Mouse (Mus musculus): Measurements from ENCODE around the gene Abl2. TPM values are rescaled to one million over a fixed set of nuclear protein-coding genes. Genes with fewer than 3 reads are reported as not detected.

The Abl2 gene
- total and polyA plus RNA-seq, 2 experiments: 2.6 to 3.2 TPM

DNA sequence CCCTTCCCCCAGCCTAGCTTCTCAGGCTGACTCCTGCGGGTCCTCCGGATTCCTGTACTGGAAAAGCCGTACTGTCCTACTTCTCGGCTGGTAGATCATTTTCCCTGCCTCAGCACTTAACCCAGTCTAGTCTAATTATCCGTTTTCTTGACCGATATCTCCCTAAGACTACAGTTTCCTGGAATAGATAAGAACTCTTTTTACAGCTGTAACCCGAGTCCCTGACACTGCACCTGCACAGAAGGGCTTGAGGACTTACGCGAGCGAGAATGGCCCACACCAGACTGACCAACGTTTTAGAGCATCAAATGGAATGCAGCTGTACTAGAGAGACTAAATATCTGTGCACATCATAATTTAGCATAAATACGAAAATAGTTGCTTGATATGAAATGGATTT, 14.6 kb upstream of the Abl2 start:
- no peak overlapping the region for H3K9ac ChIP-seq (ENCODE audit: low read depth, low read length)
- H3K36me3 ChIP-seq (ENCODE audit: control insufficient read depth, insufficient read depth, low read length): no peaks in the 10 kb centered on the region
- H3K27me3 ChIP-seq (ENCODE audit: control insufficient read depth, insufficient read depth, low read length): no peaks in the 10 kb centered on the region; the same call in 1 of the 2 replicates
- no peak overlapping the region for H3K4me3 ChIP-seq (ENCODE audit: insufficient read depth, low read depth, low read length)
- no peak overlapping the region for H3K27ac ChIP-seq (replicated peaks; ENCODE audit: insufficient read depth, low read depth, low read length)
- 43% methylated on average over 12 of the region's 12 CpGs for WGBS
- DNase-seq (ENCODE audit: extremely low read depth, low read depth, low spot score): no peak
- H3K4me1 ChIP-seq (ENCODE audit: control insufficient read depth, insufficient read depth, low read length): no peaks in the 10 kb centered on the region
- H3K79me2 ChIP-seq (ENCODE audit: control insufficient read depth, insufficient read depth, low read length): no peaks in the 10 kb centered on the region
- no peak for TF ChIP-seq CTCF (IDR thresholded peaks at IDR 0.05; ENCODE audit: low read depth, low read length)
- no peak for TF ChIP-seq POLR2A (IDR thresholded peaks at IDR 0.05; ENCODE audit: extremely low read depth, insufficient read depth, low read length)

DNA sequence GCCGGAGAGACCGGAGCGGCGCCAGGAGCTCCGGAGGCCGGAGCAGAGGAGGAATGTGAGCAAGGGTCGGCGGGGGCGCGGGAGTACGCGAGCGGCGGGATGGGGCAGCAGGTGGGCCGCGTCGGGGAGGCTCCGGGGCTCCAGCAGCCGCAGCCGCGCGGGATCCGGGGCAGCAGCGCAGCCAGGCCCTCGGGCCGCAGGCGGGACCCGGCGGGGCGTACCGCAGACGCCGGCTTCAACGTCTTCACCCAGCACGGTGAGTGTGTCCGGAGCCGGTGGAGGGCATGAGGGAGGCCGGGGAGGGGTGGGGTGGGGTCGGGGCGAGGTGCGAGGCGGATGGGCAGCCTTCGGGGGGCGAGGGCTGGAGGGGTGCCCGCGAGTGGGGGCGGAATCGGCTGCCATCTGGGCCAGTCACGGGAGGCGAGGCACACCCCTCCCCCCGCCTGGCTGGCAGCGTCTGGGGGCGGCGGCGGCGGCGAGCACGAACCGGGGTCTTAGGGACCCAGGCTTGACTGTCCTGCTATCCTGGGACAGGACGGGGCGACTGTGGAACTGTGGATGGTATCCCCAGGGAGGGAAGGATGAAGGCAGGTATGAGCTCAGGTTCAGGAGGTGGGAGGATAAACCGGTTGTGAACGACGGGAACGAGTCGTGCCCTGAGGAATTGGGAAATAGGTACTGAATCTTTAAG, 509 bp downstream of the Abl2 start:
- Histone ChIP-seq H3K79me2 (ENCODE audit: control insufficient read depth, insufficient read depth, low read length) (peaks cover 29% of the 10 kb centered on the region; the same call in 1 of the 2 replicates), H3K36me3 (ENCODE audit: control insufficient read depth, insufficient read depth, low read length) (no peaks in the 10 kb centered on the region), H3K4me1 (ENCODE audit: control insufficient read depth, insufficient read depth, low read length) (no peaks in the 10 kb centered on the region; the same call in 1 of the 2 replicates), H3K27ac (replicated peaks; ENCODE audit: insufficient read depth, low read depth, low read length) (peak overlapping the region; percentile 82), H3K4me3 (ENCODE audit: insufficient read depth, low read depth, low read length) (peak overlapping the region; percentile 96), H3K9ac (ENCODE audit: low read depth, low read length) (peak overlapping the region; percentile 94), H3K27me3 (ENCODE audit: control insufficient read depth, insufficient read depth, low read length) (no peaks in the 10 kb centered on the region)
- TF ChIP-seq POLR2A (IDR thresholded peaks at IDR 0.05; ENCODE audit: extremely low read depth, insufficient read depth, low read length) (no peak), CTCF (IDR thresholded peaks at IDR 0.05; ENCODE audit: low read depth, low read length) (no peak)
- DNase-seq (ENCODE audit: extremely low read depth, low read depth, low spot score): peak; percentile 37
- 1% methylated on average over 61 of the region's 66 CpGs for WGBS

DNA sequence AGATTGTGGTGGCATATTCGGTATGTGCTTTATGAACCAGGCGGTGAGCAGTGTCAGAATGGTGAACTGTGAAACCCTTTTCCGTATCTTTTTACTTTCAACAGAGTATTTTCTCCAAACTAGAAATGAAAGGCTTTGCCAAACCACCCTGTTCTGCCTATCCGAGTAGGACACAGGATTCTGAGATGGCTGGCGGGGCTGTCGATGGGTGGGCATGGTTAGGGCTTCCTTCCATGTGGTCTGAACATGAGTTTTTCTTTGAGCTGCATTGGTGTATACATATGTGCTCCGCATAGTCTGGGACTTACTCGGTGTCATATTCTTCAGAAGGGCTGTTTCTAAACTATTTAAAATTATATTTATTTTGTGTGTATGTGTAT, 1.0 kb downstream of the Abl2 start:
- peak overlapping the region; percentile 96; the same call in 1 of the 2 replicates for H3K4me3 ChIP-seq (ENCODE audit: insufficient read depth, low read depth, low read length)
- no peak overlapping the region for H3K27ac ChIP-seq (replicated peaks; ENCODE audit: insufficient read depth, low read depth, low read length)
- no peaks in the 10 kb centered on the region for H3K27me3 ChIP-seq (ENCODE audit: control insufficient read depth, insufficient read depth, low read length)
- DNase-seq (ENCODE audit: extremely low read depth, low read depth, low spot score): no peak
- H3K79me2 ChIP-seq (ENCODE audit: control insufficient read depth, insufficient read depth, low read length): peaks cover 29% of the 10 kb centered on the region; the same call in 1 of the 2 replicates
- H3K9ac ChIP-seq (ENCODE audit: low read depth, low read length): peak overlapping the region; percentile 94; the same call in 1 of the 2 replicates
- TF ChIP-seq CTCF (IDR thresholded peaks at IDR 0.05; ENCODE audit: low read depth, low read length) (no peak), POLR2A (IDR thresholded peaks at IDR 0.05; ENCODE audit: extremely low read depth, insufficient read depth, low read length) (no peak)
- 19% methylated on average over 8 of the region's 8 CpGs for WGBS
- no peaks in the 10 kb centered on the region; the same call in 1 of the 2 replicates for H3K4me1 ChIP-seq (ENCODE audit: control insufficient read depth, insufficient read depth, low read length)
- no peaks in the 10 kb centered on the region for H3K36me3 ChIP-seq (ENCODE audit: control insufficient read depth, insufficient read depth, low read length)

DNA sequence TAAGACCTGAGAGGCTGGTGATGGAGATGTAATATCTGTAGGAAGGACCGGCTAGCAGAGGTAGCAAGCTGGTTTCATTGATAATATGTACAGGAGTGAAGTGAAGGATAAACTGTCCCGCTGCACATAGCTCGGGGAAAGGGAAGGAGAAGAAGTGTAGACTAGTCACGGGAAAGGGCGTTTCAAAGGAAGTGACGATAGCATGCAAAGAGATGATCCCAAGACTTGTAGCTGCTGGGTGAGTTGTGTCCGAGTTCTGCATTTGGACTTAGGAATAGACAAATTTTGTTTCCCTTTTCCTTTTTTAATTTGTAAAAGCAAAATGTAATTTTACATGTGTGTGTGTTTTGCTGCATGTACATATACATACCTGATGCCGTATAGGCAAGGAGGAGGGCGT, 1.9 kb downstream of the Abl2 start:
- 85% methylated on average over 9 of the region's 9 CpGs for WGBS
- H3K79me2 ChIP-seq (ENCODE audit: control insufficient read depth, insufficient read depth, low read length): peaks cover 33% of the 10 kb centered on the region; the same call in 1 of the 2 replicates
- TF ChIP-seq CTCF (IDR thresholded peaks at IDR 0.05; ENCODE audit: low read depth, low read length): no peak

DNA sequence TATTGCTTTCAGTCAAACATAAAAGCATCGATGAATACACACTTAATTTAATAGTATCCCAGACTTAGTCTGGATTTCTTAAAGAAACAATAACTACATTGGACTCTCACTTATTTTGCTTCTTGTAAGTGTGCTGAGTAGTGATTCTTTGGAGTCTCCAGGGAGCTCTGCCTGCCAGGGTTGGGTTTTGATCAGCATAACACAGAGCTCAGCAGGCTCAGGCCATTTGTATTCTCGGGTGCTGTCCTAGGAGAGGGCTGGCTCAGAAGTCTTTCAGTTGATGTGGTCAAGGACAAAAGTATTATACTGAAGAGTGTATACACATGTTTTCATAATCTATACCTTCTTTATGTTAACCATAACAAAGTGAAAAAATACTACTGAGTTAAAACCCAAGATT, 6.7 kb downstream of the Abl2 start:
- Histone ChIP-seq H3K27ac (replicated peaks; ENCODE audit: insufficient read depth, low read depth, low read length) (no peak overlapping the region), H3K27me3 (ENCODE audit: control insufficient read depth, insufficient read depth, low read length) (no peaks in the 10 kb centered on the region), H3K9ac (ENCODE audit: low read depth, low read length) (no peak overlapping the region), H3K4me3 (ENCODE audit: insufficient read depth, low read depth, low read length) (no peak overlapping the region), H3K4me1 (ENCODE audit: control insufficient read depth, insufficient read depth, low read length) (no peaks in the 10 kb centered on the region), H3K79me2 (ENCODE audit: control insufficient read depth, insufficient read depth, low read length) (peaks cover 33% of the 10 kb centered on the region), H3K36me3 (ENCODE audit: control insufficient read depth, insufficient read depth, low read length) (no peaks in the 10 kb centered on the region)
- no peak for DNase-seq (ENCODE audit: extremely low read depth, low read depth, low spot score)
- 85% methylated on average over 2 of the region's 2 CpGs for WGBS
- TF ChIP-seq POLR2A (IDR thresholded peaks at IDR 0.05; ENCODE audit: extremely low read depth, insufficient read depth, low read length) (no peak), CTCF (IDR thresholded peaks at IDR 0.05; ENCODE audit: low read depth, low read length) (no peak)

More for the DNA sequence above, 1.9 kb downstream of the Abl2 start:
- Histone ChIP-seq H3K9ac (ENCODE audit: low read depth, low read length) (no peak overlapping the region), H3K27me3 (ENCODE audit: control insufficient read depth, insufficient read depth, low read length) (no peaks in the 10 kb centered on the region), H3K4me3 (ENCODE audit: insufficient read depth, low read depth, low read length) (no peak overlapping the region), H3K36me3 (ENCODE audit: control insufficient read depth, insufficient read depth, low read length) (no peaks in the 10 kb centered on the region), H3K27ac (replicated peaks; ENCODE audit: insufficient read depth, low read depth, low read length) (no peak overlapping the region), H3K4me1 (ENCODE audit: control insufficient read depth, insufficient read depth, low read length) (no peaks in the 10 kb centered on the region; the same call in 1 of the 2 replicates)
- DNase-seq (ENCODE audit: extremely low read depth, low read depth, low spot score): peak; percentile 28

DNA sequence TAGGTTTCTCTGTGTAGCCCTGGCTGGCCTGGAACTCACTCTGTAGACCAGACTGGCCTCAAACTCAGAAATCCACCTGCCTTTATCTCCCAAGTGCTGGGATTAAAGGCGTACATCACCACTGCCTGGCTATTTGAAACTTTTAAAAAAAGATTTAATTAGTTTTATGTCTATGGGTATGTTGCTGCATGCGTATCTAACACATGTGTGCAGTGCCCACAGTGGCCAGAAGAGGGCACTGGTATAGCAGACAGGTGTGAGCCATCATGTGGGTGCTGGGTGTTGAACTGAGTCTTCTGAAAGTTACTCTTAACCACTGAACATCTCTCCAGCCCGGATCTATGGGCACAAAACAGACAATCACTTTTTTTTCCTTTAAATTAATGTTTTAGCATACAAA, 7.5 kb downstream of the Abl2 start:
- TF ChIP-seq POLR2A (IDR thresholded peaks at IDR 0.05; ENCODE audit: extremely low read depth, insufficient read depth, low read length) (no peak), CTCF (IDR thresholded peaks at IDR 0.05; ENCODE audit: low read depth, low read length) (peak; percentile 50)
- WGBS: 97% methylated on average over 3 of the region's 3 CpGs
- no peak for DNase-seq (ENCODE audit: extremely low read depth, low read depth, low spot score)

More for the DNA sequence above, 7.5 kb downstream of the Abl2 start:
- H3K27ac ChIP-seq (replicated peaks; ENCODE audit: insufficient read depth, low read depth, low read length): no peak overlapping the region
- H3K4me3 ChIP-seq (ENCODE audit: insufficient read depth, low read depth, low read length): no peak overlapping the region
- H3K4me1 ChIP-seq (ENCODE audit: control insufficient read depth, insufficient read depth, low read length): no peaks in the 10 kb centered on the region
- H3K9ac ChIP-seq (ENCODE audit: low read depth, low read length): no peak overlapping the region
- H3K79me2 ChIP-seq (ENCODE audit: control insufficient read depth, insufficient read depth, low read length): peaks cover 33% of the 10 kb centered on the region
- H3K27me3 ChIP-seq (ENCODE audit: control insufficient read depth, insufficient read depth, low read length): no peaks in the 10 kb centered on the region
- H3K36me3 ChIP-seq (ENCODE audit: control insufficient read depth, insufficient read depth, low read length): no peaks in the 10 kb centered on the region

Data from liver, adult 2 months (tissue).